Mouse (Mus musculus) heart, postnatal 14 days (tissue): ENCODE measurements around the gene Olig3. TPM values are rescaled to one million over a fixed set of nuclear protein-coding genes. Genes with fewer than 3 reads are reported as not detected.
"Not testable (repeated sequence)": the region's sequence is repeated elsewhere in the genome, so short reads cannot be mapped to it uniquely, and the experiment has no call there.

ENCODE experiments used
- DNase-seq, 2 experiments: peaks; one replicate each; pipeline ENCODE4 v3.0.0; 2021 to 2022
- intact Hi-C: fragments of 180-260 bp; cut with DNase I; formaldehyde crosslinking; loops from one replicate; pipeline ENCODE4 v1.15.1; 2025
- total RNA-seq, 2 experiments: library from RNA; stranded (reverse); gene quantifications; 2 replicates each; pipeline ENCODE4 v1.2.3; 2021

The Olig3 gene
- total RNA-seq, 2 experiments from 2014 or later = 0.10 TPM; not detected in 1

DNA sequence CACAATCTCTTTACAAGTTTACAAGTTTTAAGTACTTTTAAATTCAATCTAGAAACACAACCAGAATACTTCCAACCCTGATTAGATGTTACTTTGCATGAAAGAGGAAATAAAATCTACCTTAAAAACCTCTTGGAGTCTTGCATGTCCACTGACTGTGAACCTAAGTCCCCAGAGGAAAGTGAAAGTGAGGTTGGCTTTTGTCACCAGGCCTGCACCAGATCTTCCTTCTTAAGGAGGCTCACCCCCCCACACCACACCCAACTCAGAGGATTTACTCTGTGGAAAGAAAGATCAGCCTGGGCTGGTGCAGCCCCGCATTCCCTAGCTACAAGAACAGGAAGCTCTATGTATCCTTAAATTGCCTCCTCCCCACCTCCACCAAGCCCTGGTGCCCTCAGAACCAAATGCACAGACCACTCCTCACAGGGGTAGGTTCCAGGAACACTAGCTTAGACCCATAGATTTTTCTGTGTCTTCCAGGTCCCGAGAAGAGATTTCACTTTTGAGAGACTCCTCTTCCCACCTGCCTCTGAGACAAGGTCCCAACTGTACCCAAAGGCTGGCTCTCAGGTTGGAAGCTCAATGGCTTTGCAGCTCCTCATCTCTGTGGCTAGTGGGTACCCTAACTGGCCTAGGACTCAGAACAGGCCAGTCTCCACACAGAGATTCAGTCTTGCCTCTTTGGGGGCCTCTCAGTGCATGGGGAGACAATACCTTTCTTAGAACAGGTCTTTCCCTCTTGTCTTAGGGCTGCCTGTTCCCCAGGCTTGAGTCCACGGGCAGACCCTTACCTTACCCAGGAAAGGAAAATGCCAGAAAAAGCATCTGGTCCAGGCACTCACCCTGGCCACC is 4.3 kb downstream of the Olig3 start:
- no peak for DNase-seq
- intact Hi-C loops = loop anchor here (10.0 kb wide), 1 partner anchor 1254 kb away; no protein-coding TSS in a partner anchor

DNA sequence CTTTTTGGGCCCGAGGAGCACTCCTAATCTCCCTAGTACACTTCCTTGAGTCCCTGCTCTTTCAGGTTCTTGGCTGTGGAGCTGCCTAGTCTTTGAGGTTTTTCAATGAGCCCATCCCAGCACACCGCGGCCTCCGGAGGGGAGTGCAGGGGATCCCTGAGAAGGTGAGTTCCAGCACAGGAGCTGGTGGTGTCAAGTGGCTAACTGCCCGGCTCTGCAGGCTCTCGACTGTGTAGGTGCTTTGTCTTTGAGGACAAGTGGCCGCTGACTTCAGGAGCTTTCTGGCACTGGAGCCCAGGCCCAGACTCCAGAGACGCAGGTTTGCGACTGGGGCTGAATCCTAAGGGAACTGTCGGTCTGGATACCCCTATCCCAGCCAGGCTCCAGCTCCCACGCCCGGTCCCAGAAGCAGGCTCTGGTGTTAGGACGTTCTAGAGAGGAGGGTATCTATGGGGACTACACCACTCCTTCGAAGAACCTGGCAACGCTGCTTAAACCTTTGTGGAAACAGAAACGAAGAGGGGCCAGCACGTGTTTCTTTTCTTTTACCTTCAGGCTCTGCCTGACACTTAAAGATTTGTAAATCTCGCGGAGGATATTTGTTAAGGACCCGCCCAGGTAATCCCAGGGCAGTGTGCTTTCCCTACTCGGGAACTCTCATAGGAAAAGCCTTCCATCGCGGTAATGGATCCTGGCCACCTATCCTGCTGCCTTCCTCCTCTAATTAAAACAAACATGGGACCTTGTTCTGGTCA is 5.4 kb downstream of the Olig3 start:
- DNase-seq = no peak
- intact Hi-C loops = loop anchor here (10.0 kb wide), 1 partner anchor 1253 kb away; no protein-coding TSS in a partner anchor

DNA sequence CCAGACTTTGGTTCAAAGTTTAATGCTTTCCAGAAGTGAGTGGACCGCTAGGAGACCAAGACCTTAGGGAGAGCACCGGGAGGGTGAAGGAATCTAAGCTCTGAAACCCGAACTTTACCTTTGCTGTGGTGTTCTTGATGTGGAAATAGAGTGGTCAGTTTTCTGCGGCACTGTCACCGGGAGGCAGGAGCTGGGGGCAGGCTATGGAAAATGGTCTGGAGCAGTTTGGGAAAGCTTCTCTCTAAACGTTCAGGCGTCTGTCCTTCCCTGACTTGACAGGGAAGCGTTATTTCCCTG is 5.9 kb downstream of the Olig3 start:
- intact Hi-C loops = loop anchor here (10.0 kb wide), 1 partner anchor 1253 kb away; no protein-coding TSS in a partner anchor
- DNase-seq = no peak

DNA sequence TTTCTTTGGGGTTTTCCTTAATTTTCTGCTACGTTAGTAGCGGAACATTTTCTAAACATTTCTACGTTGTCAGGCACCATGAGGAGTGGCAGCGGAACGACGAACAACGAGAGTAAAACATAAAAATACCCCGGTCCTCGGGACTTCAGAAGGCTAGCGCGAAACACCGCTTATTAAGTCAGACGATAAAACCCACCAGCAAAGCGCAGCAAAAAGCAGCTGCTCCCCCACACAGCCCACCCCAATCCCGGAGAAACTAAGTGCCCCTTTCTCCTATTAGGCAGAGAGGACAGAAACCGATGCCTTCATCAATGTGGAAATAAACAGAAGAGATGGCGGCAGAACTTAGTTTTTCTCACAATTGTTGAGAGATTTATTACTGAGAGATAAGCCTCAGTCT is 6.5 kb downstream of the Olig3 start:
- intact Hi-C loops = loop anchor here (10.0 kb wide), 1 partner anchor 1252 kb away; no protein-coding TSS in a partner anchor
- no peak for DNase-seq

DNA sequence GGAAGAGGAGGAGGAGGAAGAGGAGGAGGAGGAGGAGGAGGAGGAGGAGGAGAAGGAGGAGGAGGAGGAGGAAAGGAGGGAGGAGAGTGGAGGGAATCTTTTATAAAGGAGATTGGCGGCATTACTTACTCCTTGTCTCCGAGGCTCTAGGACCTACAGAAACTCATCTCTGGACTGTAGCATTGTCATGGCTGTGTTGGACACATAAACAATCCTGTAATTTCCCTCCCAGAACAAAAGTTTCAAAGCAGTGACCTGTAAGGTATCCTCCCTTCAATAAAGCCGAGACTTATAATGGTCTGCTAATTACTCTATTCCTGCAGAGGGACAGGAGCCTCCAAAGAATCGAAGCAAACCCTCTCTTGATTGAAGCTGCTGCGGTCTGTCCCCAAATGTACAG is 7.0 kb downstream of the Olig3 start:
- no peak for DNase-seq
- intact Hi-C loops = loop anchor here (10.0 kb wide), 1 partner anchor 1251 kb away; no protein-coding TSS in a partner anchor

DNA sequence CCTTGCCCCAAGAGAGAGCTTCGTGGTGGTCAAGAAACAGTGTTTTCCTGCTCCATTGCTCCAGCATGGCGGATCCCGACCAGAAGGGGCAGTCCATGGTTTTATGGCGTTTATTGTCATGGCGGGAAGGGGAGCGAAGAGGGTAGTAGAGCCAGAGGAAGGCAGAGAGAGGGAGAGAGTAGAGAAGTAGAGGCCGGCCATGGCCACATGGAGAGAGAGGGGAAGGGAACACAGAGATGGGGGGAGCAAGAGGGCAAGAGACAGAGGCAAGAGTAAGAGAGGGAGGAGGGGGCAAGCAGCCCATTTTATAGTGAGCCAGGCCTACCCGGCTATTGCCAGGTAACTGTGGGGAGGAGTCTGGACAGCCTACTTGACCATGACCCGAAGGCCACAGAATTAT is 12.8 kb downstream of the Olig3 start:
- intact Hi-C loops = loop anchor here (10.0 kb wide), 1 partner anchor 1246 kb away; no protein-coding TSS in a partner anchor
- no peak for DNase-seq

DNA sequence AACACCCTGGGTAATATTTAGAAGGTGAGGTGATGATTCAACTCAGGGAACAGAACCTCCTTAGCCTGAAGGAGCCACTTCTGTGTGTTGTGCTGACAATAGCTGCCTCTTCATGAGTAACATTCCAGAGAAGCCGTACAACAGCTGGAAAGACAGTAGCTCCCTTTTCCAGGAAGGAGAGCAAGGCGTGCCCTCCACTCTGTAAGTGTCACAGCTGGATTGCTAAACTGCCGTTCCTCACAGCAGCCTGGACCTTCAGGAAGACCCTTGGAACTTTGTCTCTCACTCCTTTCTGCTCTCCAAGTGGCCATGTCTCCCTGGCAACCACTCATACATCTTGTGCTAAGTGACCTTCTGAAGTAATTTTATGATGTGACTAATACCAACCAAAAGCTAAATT is 13.8 kb downstream of the Olig3 start:
- intact Hi-C loops = no loop called here

DNA sequence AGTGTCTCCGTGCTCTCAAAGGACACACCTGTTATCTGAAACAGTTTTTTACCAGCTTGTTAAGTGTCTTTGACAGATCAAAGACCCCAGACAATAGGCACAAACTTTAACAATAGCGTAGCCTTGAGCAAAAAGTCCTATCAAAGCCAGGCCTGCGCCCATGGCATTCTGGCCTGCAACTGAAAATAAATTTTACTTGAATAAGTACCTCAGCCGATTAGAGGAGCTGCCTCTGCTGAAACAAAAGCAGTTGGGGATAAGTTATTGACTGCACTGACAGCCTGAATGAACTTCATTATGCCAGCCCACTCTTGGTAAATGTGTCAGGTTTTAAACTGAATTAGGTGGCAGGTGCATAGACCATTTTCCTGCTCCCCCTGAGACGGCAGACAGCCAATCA is 15.9 kb downstream of the Olig3 start:
- intact Hi-C loops = no loop called here
- no peak for DNase-seq

More for the DNA sequence above, 13.8 kb downstream of the Olig3 start:
- DNase-seq = no peak

DNA sequence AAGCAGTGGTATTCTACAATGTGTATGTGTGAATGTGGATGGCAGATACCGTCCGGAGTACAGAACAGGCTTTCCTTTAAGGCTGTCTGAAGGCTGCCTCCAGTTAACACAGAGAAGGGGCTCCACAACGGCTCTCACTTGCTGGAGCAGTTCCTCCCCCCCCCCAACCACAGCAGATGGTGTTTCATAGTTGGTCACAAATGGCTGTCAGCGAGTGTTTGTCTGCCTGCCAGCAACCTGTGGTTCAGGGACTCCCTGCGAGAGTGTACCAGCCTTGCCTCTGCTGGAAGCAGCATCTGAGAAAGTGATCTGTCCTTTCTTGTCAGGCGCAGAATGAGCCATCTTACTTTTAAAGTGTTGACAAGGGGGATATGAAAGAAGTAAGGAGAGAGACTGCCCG is 17.5 kb downstream of the Olig3 start:
- no peak for DNase-seq
- intact Hi-C loops = no loop called here

DNA sequence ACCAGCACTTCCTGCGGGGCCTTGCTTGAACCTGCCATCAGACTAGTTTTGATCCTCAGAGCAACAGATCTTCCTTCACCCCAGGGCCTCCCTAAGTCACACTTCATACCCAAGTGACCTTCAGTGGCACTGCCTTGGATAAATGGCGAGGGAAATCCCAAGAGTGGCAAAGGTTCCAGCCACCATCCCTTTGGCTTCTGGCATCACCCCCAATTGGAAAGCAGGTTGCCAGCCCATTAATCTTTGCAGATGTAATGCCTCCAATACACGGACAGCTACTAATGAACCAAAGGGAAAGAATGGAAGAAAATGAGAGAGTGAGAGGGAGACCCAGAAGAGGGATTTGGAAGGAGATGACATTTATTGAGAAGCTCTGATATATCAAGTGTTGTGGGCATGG is 18.0 kb downstream of the Olig3 start:
- no peak for DNase-seq
- intact Hi-C loops = no loop called here

DNA sequence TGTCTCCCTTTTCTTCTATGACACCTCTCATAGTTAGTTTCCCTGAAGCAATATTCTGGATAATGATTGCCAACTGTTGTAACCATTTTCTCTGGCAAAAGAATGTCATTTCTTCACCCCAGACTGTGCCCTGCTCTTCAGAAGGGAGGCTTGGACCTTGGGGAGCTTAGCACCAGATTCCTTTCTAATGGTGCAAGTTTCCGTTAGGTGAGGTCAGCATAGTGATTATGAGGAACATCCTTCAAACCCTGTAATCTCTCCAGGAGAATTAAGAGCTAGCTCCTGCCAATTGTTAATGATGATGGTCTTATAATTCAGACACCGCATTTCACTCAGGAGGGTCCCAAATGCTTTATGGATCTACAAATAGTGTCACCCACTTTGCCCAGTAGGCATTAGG is 19.5 kb downstream of the Olig3 start:
- intact Hi-C loops = no loop called here

DNA sequence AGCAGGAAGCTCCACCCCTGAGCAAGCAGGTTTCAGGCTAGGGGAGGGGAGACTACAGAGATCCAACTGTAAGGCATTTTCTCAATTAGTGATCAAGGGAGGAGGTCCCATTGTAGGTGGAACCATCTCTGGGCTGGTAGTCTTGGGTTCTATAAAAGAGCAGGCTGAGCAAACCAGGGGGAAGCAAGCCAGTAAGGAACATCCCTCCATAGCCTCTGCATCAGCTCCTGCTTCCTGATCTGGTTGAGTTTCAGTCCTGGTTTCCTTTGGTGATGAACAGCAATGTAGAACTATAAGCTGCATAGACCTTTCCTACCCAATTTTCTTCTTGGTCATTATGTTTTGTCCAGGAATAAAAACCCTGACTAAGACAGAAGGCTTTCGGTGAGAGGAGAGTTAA is 24.6 kb downstream of the Olig3 start:
- intact Hi-C loops, DNase-seq: not testable (repeated sequence)

More for the DNA sequence above, 19.5 kb downstream of the Olig3 start:
- DNase-seq = no peak

DNA sequence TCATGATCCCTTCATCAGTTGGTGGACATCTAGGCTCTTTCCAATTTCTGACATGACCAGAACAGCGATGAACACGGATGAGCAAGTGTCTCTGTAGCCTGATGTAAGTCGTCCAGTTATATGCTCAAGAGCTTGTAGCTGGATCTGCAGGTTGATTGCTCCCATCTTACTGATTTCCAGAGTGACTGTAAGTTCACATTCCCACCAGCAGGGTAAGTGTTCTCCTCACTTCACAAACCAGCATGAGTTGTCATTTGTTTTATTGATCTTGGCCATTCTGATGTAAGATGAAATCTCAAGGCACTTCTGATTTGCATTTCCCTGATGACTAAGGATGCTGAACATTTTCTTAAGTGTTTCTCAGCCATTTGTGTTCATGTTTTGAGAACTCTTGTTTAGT is 27.8 kb downstream of the Olig3 start:
- no peak for DNase-seq
- intact Hi-C loops = no loop called here

DNA sequence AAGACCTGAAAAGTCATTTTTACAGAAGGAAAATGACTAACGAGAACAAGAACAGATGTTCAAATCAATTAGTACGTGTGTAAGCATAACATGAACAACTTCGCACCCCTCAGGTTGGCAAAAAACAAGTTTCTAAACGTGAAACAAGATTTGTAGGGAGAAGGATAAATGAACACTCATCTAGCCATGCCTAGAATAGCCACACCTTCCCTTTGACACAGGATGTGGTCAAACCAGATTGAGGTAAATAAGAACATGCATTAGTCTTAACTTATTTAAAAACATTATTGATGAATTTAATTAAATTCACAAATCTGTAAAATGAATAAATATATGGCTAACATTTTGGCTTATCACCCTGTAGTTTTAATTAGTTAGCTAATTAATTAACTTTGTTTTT is 35.5 kb downstream of the Olig3 start:
- intact Hi-C loops = no loop called here

DNA sequence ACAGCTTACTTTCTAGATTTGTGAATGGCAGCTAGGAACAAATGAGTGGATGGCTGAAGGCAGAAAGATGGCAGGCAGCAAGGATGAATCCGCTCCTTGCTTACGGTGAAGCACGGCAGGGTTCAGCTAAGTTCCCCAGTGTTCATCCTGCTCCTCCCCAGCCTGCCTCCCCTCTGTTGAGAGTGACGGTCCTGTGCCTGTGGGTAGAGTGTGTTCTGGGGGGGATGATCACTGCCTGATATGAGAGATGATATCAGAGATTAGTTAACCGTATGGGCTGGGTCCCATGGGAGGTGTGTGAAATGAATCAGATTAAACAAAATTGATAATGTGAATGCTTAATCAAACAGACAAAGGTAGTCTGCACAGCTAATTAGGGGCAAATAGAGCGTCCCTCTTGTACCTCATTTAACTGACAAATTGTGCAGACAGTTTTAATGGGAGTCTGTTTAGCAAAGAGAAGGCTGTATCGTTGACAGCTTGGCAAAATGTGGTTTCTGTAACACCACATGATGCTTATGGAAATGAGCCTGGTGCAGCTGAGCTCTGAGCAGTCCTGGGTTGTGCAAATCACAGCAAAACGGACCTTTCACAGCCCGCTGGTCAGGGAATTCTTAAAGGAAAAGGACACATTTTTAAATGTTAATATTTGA is 40.3 kb downstream of the Olig3 start:
- no peak for DNase-seq
- intact Hi-C loops = no loop called here

More for the DNA sequence above, 35.5 kb downstream of the Olig3 start:
- no peak for DNase-seq

DNA sequence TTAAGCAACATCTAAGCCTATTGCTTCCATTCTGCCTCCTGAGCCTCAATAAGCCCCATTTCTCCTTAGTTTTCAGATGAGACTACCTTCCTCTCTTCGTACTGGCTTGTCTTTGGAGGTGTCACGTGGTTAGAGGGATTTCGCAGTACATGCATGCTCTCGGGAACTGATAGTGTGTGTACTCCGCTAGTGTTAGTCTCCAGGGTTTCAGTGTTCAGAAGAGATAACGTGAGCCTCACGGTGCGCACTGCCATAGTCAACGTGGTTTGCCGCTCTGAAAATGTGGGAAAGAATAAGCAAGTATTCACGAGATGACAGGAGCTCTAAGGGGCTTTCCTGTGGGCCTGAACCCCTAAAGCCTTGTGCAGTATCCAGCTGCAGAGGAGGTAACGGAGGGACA is 41.1 kb downstream of the Olig3 start:
- intact Hi-C loops = no loop called here

DNA sequence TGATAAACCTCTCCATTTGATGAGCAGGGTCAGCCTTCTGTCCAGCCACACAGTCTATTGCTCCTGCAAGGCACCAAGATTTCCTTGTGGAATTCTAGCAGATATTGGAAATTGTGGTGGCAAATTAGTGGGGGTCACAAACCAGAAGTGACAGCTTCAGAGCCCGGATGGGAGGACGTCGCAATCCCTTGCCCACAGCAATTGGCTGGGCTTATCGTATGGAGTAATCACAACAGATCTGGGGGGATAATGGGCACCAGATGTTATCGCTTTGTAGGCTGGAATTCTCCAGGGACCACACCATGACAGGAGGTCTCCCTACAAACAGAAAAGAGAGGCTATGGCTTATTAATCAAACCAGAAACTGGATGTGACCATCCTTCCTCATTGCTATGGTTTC is 44.8 kb downstream of the Olig3 start:
- DNase-seq = no peak
- intact Hi-C loops = no loop called here

More for the DNA sequence above, 41.1 kb downstream of the Olig3 start:
- DNase-seq = no peak

DNA sequence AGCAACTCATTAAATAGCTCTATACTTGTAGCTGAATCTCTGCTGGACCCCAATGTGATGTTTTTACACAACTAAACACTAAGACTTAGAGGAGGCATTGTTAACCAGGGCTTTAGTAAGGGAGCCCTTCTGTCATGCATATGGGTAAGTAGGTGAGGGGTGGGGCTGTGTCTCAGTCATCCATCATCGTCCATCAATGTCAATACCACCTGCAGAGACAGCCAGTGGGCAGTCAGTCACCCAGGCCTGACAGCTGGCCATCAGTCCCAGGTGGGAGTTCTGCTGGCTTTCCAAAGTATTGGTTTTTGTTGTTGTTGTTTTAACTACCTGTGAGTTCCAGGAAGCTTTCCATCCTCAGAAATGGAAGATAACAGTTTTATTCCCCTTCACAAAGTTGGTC is 48.1 kb downstream of the Olig3 start:
- intact Hi-C loops = no loop called here
- DNase-seq = no peak

DNA sequence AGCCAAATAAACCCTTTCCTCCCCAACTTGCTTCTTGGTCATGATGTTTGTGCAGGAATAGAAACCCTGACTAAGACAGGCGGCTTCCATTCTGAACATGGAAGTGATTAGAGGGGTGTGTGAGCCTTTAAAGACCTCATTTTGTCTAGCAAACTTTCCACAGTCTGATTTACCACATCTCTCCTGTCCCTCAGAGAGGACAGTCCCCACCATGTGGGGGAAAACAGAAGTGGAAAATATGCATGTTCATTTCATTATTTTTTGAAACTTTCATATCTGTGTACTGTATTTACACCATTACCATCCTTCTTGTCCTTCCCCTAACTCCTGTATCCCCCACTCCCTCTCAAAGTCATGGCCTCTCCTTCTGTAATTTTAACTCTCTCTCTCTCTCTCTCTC is 49.6 kb downstream of the Olig3 start:
- intact Hi-C loops = no loop called here
- no peak for DNase-seq

DNA sequence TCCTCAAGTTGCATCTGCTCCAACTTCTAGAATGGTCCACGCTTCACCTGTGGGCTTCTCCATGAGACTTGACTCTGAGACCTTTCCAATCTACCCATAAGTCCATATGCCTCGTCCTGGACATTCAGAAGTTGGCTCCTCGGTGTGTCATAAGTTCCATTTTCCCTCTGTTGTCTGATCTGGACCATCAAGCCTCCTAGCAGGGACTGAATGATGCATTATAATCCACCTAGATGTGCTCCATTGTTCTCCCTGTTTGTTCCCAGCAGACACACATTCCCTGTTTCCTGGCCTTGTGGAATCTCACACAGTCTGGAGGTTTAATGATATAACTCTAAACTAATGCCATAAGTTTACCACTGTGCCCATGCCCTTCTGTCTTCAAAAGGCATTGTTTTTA is 50.8 kb downstream of the Olig3 start:
- no peak for DNase-seq
- intact Hi-C loops = no loop called here
